Mouse (Mus musculus) stomach, postnatal 0 days (tissue): ENCODE results near the gene Mrpl53.

Experiments used
- CTCF ChIP-seq: IDR thresholded peaks from 2 replicates; pipeline ENCODE4 v1.5.1; 2016; ENCODE audit warnings: antibody characterized with exemption, low read depth, mild to moderate bottlenecking, moderate library complexity
- EP300 ChIP-seq: optimal IDR thresholded peaks from 2 replicates; pipeline ENCODE3; 2016; ENCODE audit warnings: antibody characterized with exemption

DNA sequence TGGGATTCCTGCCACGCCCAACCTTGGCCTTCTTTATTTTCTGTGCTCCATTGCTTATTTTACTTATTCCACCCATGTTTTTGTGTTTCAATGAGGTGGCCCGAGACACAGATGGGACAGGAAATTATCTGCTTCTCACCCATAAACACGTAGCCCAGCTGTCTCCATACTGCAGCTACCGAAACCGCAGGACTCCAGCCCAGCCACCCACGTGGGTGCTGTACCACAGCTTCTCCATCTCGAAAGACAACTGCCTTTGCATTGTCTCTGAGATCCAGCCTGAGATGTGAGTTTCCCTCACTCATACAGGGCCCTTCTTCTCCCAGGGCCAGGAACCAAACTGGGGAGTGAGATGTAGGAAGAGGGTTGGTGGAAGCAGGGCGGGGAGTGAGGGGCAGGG, 42.8 kb upstream of the Mrpl53 start:
- TF ChIP-seq CTCF (no peak), EP300 (no peak)
